Mouse (Mus musculus): ENCODE results near the gene Nr0b2. TPM values are rescaled to one million over a fixed set of nuclear protein-coding genes. Genes with fewer than 3 reads are reported as not detected.

Gene Nr0b2
- total RNA-seq, 2 experiments from 2014 or later, result not detected

DNA sequence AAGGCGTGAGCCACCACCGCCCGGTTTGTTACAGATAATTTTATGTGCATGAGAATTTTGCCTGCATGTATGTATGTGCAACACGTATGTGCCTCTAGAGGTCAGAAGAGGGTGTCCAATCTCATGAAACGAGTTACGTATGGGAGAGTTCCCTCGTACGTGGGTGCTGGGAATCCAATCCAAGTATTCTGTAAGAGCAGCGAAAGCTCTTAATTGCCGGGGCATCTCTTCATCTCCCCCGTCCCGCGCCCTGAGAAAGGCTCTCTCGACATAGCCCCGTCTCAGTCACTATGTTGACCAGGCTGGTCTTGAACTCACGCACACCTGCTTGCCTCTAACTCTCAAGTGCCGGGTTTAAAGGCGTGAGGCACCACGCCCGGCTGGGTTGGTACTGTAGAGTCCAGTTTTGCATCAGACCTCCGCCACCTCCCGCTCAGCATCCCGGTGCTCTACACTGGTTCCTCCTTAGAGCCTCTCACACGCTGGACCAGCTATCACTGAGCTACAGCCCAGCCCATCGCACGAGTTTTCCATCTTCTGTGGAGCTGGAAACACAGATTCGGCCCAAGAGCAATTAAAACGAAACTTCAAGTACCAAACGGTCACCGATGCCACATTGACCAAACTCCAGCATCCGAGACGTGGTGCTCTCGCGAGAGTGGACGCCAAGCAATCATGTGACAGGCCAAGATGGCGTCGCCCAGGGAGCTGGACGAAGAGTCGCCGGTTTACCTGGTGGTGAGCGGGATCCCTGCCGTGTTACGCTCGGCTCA lies 21.1 kb downstream of the Nr0b2 start, which contains the start of gene Gpatch3:
Gene Gpatch3, plus strand, starts transcription at position 676 of the 773 bp plus-strand sequence.
- peak; percentile 59 for TF ChIP-seq CTCF (conservative IDR thresholded peaks at IDR 0.05)
- Histone ChIP-seq H3K27ac (peak within 1 kb of the TSS; percentile 88), H3K4me3 (peak within 1 kb of the TSS; percentile 93)
- peak; percentile 86 to 91 for DNase-seq (ENCODE audit: low spot score in 2 of 2)

DNA sequence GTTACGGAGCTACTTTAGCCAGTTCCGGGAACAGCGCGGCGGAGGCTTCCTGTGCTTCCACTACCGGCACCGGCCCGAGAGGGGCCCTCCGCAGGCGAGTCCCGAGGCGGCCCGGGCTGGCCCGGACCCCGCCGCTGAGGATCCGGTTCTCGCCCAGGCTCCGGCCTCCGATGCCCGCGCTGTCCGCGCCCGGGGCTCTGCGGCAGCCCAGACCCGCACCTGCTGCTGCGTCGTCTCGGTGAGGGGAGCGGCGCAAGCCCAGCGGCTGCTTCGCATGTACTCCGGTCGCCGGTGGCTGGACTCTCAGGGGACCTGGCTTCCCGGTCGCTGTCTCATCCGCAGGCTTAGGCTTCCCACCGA lies 21.6 kb downstream of the Nr0b2 start:
- Histone ChIP-seq H3K4me3 (peak overlapping the region; percentile 93), H3K27ac (peak overlapping the region; percentile 88)
- no peak for DNase-seq (ENCODE audit: low spot score in 2 of 2)
- TF ChIP-seq CTCF (conservative IDR thresholded peaks at IDR 0.05), result no peak

DNA sequence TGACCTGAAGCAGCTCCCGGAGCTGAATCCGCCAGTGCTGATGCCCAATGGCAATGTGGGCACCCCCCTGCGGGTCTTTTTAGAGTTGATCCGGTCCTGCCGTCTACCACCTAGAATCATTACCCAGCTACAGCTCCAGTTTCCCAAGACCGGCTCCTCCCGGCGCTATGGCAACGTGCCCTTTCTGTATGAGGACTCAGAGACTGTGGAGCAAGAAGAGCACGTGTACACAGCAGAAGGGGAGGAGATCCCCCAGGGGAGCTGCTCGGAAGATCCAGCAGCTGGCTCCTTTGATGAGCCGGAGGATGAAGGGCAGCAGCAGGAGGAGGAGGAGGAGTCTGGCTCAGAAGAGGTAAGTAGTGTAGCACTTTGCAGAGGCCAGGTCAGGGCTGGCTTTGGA lies 24.8 kb downstream of the Nr0b2 start:
- no peak for TF ChIP-seq CTCF (conservative IDR thresholded peaks at IDR 0.05)
- DNase-seq (ENCODE audit: low spot score in 2 of 2), result no peak
- H3K4me3 ChIP-seq, result no peak overlapping the region
- H3K27ac ChIP-seq, result no peak overlapping the region

DNA sequence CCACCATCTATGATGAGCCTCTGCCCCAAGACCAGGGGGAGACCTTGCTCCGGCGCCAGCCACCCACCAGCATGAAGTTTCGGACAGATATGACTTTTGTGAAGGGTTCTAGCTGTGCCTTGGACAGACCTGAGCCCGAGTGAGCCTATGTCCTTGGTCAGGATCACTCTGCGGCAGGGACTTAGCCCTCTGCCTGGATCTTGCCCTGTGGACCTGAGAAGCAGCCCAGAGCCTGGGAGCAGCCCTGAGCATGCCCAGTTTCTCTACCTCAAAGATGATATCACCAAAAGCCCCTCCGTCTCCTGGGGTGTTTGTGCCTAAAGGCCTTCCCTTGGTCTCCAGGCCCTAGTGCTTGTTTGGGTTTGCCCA lies 30.5 kb downstream of the Nr0b2 start:
- Histone ChIP-seq H3K27ac (peak overlapping the region; percentile 90), H3K4me3 (peak overlapping the region; percentile 80)
- no peak for TF ChIP-seq CTCF (conservative IDR thresholded peaks at IDR 0.05)
- DNase-seq (ENCODE audit: low spot score in 2 of 2), result no peak

DNA sequence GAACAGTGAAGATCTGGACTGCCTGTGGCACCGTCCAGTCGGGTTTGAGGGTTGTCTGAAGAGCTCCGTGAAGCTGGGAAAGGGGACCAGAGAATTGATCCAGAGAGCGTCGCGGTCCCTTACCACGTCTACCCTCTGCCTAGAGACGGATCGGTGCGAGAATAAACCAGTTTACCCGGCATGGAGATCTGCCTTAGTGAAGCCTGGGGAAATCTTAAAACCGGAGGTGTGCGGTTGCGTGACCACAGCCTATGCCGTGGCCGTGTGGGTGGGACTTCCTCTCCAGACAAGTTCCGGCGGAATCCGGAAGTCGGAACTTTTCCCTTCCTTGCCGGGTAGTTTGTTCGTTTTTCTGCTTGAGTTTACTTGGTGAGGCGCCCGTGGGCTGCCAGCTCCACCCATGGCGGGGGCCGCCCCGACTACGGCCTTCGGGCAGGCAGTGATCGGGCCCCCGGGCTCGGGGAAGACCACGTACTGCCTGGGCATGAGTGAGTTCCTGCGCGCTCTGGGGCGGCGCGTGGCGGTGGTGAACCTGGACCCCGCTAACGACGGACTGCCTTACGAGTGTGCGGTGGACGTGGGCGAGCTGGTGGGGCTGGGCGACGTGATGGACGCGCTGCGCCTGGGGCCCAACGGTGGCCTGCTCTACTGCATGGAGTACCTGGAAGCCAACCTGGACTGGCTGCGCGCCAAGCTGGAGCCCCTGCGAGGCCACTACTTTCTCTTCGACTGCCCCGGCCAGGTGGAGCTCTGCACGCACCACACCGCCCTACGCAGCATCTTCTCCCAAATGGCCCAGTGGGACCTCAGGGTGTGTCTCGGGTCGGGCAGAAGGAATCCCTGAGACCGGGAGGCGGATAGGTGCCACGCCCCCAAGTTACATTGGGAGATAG lies 31.1 kb downstream of the Nr0b2 start, which contains the start of gene Gpn2:
Gene Gpn2, plus strand, starts transcription at position 304 of the 893 bp plus-strand sequence.
- peak within 1 kb of the TSS; percentile 80 for H3K4me3 ChIP-seq
- peak within 1 kb of the TSS; percentile 90 for H3K27ac ChIP-seq
- no peak for TF ChIP-seq CTCF (conservative IDR thresholded peaks at IDR 0.05)
- DNase-seq (ENCODE audit: low spot score in 2 of 2), result peak; percentile 84 to 86

DNA sequence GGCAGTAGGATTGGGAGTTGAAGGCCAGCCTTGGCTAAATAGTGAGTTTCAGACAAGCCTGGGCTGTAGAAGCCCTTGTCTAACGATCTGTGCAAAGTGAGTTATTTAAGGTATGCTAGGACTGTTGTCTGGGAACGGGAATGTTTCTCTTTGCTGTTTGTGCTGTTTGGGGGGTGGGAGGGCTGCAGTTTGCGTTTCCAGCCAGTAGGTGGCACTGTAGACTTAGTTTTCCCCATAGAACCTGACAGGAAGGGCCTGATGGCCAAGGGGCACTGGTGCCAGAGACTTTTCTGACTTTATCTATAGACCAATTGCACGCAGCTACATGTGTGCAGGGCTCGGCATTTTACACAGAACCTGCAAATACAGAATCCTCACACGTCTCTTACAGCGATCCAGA lies 39.4 kb downstream of the Nr0b2 start:
- peak in 1 of 2 experiments; percentile 74 for DNase-seq (ENCODE audit: low spot score in 2 of 2)
- TF ChIP-seq CTCF (conservative IDR thresholded peaks at IDR 0.05), result peak; percentile 93
- H3K27ac ChIP-seq, result no peak overlapping the region

DNA sequence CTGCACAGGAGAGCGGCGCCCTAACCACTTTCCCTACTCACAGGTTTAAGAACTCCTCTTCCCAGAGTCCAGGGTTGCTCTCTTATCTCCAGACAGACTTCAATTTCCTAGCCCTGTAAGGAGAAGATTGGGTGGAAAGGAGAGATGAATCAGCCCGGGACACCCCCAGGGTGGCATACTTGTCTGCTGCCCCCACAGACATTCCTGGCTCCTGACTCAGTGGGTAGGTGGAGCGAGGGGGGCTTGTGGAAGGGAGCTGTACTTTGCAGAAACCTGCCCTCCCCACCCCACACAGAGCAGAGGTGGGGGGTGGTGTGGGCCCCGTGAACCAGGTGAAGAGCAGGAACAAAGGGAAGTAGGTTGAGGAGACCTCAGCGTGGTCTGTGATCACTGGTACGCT lies 42.4 kb downstream of the Nr0b2 start:
- H3K4me3 ChIP-seq, result no peak overlapping the region
- DNase-seq (ENCODE audit: low spot score in 2 of 2), result no peak
- no peak for TF ChIP-seq CTCF (conservative IDR thresholded peaks at IDR 0.05)
- H3K27ac ChIP-seq, result no peak overlapping the region

More for the DNA sequence above, 39.4 kb downstream of the Nr0b2 start:
- no peak overlapping the region for H3K4me3 ChIP-seq

DNA sequence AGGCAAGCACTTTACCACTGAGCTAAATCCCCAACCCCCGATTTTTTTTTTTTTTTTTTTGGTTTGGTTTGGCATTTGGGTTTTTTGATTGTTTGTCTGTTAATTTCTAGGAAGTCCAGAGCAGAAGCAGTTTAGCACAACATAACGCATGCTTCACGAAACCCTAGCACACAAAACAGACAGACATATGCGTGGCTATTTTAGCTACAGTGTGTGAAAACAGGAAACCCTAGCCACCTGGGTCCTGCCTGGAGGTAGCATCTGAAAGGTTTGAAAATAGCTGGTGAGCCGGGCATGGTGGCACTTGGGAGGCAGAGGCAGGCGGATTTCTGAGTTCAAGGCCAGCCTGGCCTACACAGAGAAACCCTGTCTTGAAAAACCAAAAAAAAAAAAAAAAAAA lies 42.9 kb downstream of the Nr0b2 start:
- no peak overlapping the region for H3K4me3 ChIP-seq
- TF ChIP-seq CTCF (conservative IDR thresholded peaks at IDR 0.05), result no peak
- no peak overlapping the region for H3K27ac ChIP-seq
- DNase-seq (ENCODE audit: low spot score in 2 of 2), result no peak

DNA sequence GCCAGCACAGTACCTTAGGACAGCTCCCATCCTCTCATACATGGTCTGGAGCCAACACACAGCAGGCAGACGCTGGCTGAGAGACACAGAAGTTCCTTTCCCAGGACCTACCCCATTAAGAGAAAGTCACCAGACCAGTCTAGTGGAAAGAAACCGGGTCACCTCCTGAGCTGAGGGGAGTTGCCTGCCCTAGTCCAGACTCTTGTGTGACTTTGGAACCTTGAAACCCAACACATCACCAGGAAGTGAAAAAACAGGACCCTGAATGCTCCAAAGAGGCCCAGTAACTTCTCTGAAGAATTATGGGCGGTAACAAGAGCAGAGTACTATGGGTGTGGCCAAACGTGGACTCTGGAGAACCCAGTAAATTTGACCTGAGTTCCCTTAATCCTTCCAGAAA lies 45.4 kb downstream of the Nr0b2 start:
- no peak overlapping the region for H3K4me3 ChIP-seq
- TF ChIP-seq CTCF (conservative IDR thresholded peaks at IDR 0.05), result no peak
- H3K27ac ChIP-seq, result no peak overlapping the region
- no peak for DNase-seq (ENCODE audit: low spot score in 2 of 2)

DNA sequence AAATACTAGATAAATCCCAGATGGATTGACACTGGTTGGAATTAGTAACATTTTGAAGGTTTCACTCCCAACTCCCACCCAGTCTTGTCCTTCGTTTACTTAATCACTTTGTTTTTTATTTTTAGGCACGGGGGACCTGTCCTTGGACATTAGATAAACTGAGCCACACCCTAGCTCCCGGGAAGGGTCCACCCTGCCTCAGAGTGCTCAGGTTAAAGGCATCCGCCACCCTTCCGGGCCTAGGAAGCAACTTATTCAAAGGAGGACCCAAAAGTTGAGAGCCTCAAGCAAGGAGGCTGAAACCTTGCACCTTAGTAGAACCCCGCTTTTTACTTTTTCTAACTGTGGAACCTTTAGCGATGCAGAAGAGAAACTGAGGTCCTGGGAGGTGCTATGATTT lies 45.9 kb downstream of the Nr0b2 start:
- no peak for DNase-seq (ENCODE audit: low spot score in 2 of 2)
- peak overlapping the region; percentile 68 for H3K4me3 ChIP-seq
- no peak overlapping the region for H3K27ac ChIP-seq
- no peak for TF ChIP-seq CTCF (conservative IDR thresholded peaks at IDR 0.05)

DNA sequence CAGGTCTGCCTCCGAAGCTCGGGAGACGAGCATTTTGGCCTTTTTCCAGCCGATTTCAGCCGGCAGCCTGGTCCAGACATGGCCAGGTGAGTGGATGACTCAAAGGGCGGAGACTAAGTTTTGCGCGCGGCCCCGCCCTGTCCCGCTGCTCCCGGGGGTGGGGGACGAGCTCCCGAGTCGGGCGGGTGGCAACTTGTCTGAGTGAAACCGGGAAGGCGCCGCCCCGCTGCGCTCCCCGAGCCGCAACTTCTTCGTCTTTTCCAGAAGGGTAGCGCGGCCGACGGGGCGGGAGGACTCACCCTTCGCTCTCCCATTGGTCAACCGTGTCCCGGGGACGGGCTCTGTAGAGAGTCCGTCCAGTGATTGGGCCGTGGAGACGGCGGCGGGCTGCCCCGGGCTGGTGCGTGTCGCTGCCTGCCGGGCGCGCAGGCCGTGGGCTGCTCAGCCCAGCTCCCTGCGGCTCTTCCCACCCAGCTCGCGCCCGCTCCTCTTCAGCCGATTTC lies 46.4 kb downstream of the Nr0b2 start:
- peak; percentile 65 to 67 for DNase-seq (ENCODE audit: low spot score in 2 of 2)
- no peak overlapping the region for H3K27ac ChIP-seq
- TF ChIP-seq CTCF (conservative IDR thresholded peaks at IDR 0.05), result no peak
- peak overlapping the region; percentile 68 for H3K4me3 ChIP-seq

DNA sequence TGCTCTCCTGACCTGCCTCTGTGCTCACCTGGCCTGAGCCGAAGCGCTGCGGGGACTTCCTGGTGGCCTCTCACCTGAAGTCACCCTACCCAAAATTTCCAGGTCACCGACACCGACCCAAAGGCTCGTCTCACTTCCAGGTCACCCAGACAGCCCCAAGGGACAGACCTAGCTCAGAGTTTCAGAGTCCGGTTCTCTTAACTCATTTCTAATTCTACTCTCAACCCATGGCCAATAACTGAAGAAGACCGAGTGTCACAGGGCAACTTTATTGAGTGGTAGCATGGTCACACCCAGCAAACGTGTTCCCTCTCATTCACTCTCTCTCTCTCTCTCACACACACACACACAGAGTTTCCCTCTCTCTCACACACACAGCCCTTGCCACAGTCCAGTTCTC lies 47.1 kb downstream of the Nr0b2 start:
- DNase-seq (ENCODE audit: low spot score in 2 of 2), result no peak
- peak overlapping the region; percentile 68; the same call in 1 of the 2 replicates for H3K4me3 ChIP-seq
- no peak overlapping the region for H3K27ac ChIP-seq
- no peak for TF ChIP-seq CTCF (conservative IDR thresholded peaks at IDR 0.05)

DNA sequence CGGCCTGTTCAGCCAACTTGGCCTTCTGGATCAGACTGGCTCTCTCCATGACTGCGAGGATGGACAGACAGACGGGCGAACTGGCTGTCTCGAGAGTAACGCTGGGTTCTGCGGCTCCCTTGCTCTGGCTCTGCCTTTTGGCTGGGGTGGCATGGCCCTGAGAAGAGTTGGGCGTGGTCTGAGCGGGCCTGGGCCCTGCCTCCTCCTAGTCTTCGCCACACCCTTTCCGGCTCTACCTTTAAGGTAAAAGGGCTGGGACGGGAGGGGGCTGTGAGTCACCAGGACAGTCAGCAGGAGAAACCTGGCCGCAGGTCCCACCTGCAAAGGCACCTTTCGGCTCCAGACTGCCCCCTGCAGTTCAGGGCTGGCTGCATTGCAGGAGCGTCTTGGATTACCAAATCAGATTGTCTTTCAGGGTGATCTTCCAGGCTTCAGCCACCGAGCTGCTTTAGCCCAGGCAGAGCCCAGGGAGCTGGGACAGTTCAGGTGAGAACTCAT lies 48.6 kb downstream of the Nr0b2 start, which contains the start of gene Sfn:
Gene Sfn, minus strand, starts transcription at position 448 of the 498 bp plus-strand sequence.
- no peak for DNase-seq (ENCODE audit: low spot score in 2 of 2)
- peak; percentile 71 for TF ChIP-seq CTCF (conservative IDR thresholded peaks at IDR 0.05)
- no peak within 1 kb of the TSS for H3K4me3 ChIP-seq

More for the DNA sequence above, 48.6 kb downstream of the Nr0b2 start, which contains the start of gene Sfn:
- no peak within 1 kb of the TSS for H3K27ac ChIP-seq

Data from layer of hippocampus, adult 2 months (tissue).